Mouse (Mus musculus) hindbrain, embryonic 12.5 days (tissue): ENCODE measurements around the gene Cux2. TPM values are rescaled to one million over a fixed set of nuclear protein-coding genes. Genes with fewer than 3 reads are reported as not detected.

ENCODE experiments used
- ATAC-seq: fragments of 200-750 bp; cut with Nextera tagmentation; 2 replicates; pipeline ENCODE4 v1.8.0; 2017; ENCODE audit warnings: moderate TSS enrichment; ENCODE audit not compliant: low FRiP score
- H3K27ac ChIP-seq: fragments of 300-500 bp; sonication (generic); 2 replicates; pipeline ENCODE4 v1.5.1; 2016; ENCODE audit warnings: mild to moderate bottlenecking
- H3K27me3 ChIP-seq: fragments of 300-500 bp; sonication (generic); 2 replicates; pipeline ENCODE4 v1.6.1; 2016; ENCODE audit warnings: mild to moderate bottlenecking
- H3K36me3 ChIP-seq: fragments of 300-500 bp; sonication (generic); 2 replicates; pipeline ENCODE4 v1.6.1; 2016; ENCODE audit warnings: mild to moderate bottlenecking
- H3K4me1 ChIP-seq: fragments of 300-500 bp; sonication (generic); 2 replicates; pipeline ENCODE4 v1.6.1; 2016
- H3K4me2 ChIP-seq: fragments of 300-500 bp; sonication (generic); replicated peaks from 2 replicates; pipeline ENCODE4 v1.6.1; 2016; ENCODE audit warnings: mild to moderate bottlenecking
- H3K4me3 ChIP-seq: fragments of 300-500 bp; sonication (generic); 2 replicates; pipeline ENCODE4 v1.5.1; 2016; ENCODE audit warnings: mild to moderate bottlenecking
- H3K9ac ChIP-seq: fragments of 300-500 bp; sonication (generic); 2 replicates; pipeline ENCODE4 v1.6.1; 2016; ENCODE audit warnings: mild to moderate bottlenecking, moderate library complexity
- H3K9me3 ChIP-seq: fragments of 300-500 bp; sonication (generic); replicated peaks from 2 replicates; pipeline ENCODE4 v1.6.1; 2016; ENCODE audit warnings: mild to moderate bottlenecking
- WGBS: fragments of 180-500 bp; shearing (Covaris S2); methylation state at CpG from one replicate; pipeline ENCODE4 v1.1.7; 2016; 5-methylcytosine and 5-hydroxymethylcytosine counted together
- polyA plus RNA-seq: library from polyadenylated mRNA; unstranded; fragments of >200 nt; fragmentation: Nextera tagmentation; extraction: Ambion mirVana; gene quantifications from 2 replicates; pipeline ENCODE4 v1.2.1, GENCODE M21; 2016

Cux2 gene
- polyA plus RNA-seq, 1 experiment from 2014 or later = 25.7 TPM

- Histone ChIP-seq H3K9me3 (no peaks in the 10 kb centered on the region), H3K27ac (peak within 1 kb of the TSS; percentile 70), H3K4me1 (peaks cover 64% of the 10 kb centered on the region), H3K27me3 (peaks cover 61% of the 10 kb centered on the region), H3K4me2 (peak within 1 kb of the TSS; percentile 95), H3K4me3 (peak within 1 kb of the TSS; percentile 67), H3K36me3 (no peaks in the 10 kb centered on the region), H3K9ac (peak within 1 kb of the TSS; percentile 75)
- peak; percentile 20 for ATAC-seq
- under 1% methylated on average over 34 of the region's 35 CpGs for WGBS
Measured at GRCm38 (mm10) chr5:121837441-121838340, 212.2 kb downstream of the Cux2 start, which contains the start of gene Sh2b3. Sh2b3 (minus strand) TSS chr5:121837646.

- Histone ChIP-seq H3K9ac (peak overlapping the region; percentile 75), H3K36me3 (no peaks in the 10 kb centered on the region), H3K27me3 (peaks cover 57% of the 10 kb centered on the region), H3K4me3 (peak overlapping the region; percentile 67), H3K9me3 (no peaks in the 10 kb centered on the region), H3K27ac (peak overlapping the region; percentile 70), H3K4me2 (peak overlapping the region; percentile 95), H3K4me1 (peaks cover 62% of the 10 kb centered on the region)
- 1% methylated on average over 75 of the region's 77 CpGs for WGBS
- ATAC-seq = peak; percentile 69
Measured at GRCm38 (mm10) chr5:121836692-121837415, 213.0 kb downstream of the Cux2 start.

- WGBS = under 1% methylated on average over 46 of the region's 51 CpGs
- H3K27me3 ChIP-seq = peaks cover 50% of the 10 kb centered on the region
- peak overlapping the region; percentile 95 for H3K4me2 ChIP-seq
- H3K9me3 ChIP-seq = no peaks in the 10 kb centered on the region
- H3K4me3 ChIP-seq = peak overlapping the region; percentile 67
- H3K27ac ChIP-seq = peak overlapping the region; percentile 70
- peaks cover 62% of the 10 kb centered on the region for H3K4me1 ChIP-seq
- peak; percentile 20; the same call in 1 of the 2 replicates for ATAC-seq
- H3K36me3 ChIP-seq = no peaks in the 10 kb centered on the region
- peak overlapping the region; percentile 75 for H3K9ac ChIP-seq
Measured at GRCm38 (mm10) chr5:121835949-121836691, 213.8 kb downstream of the Cux2 start.

- Histone ChIP-seq H3K27ac (no peak overlapping the region), H3K27me3 (peaks cover 57% of the 10 kb centered on the region), H3K36me3 (no peaks in the 10 kb centered on the region), H3K4me1 (peaks cover 62% of the 10 kb centered on the region), H3K4me3 (peak overlapping the region; percentile 67), H3K4me2 (peak overlapping the region; percentile 95), H3K9ac (peak overlapping the region; percentile 75; the same call in 1 of the 2 replicates), H3K9me3 (no peaks in the 10 kb centered on the region)
- 42% methylated on average over 12 of the region's 12 CpGs for WGBS
- ATAC-seq = no peak
Measured at GRCm38 (mm10) chr5:121834991-121835747, 214.7 kb downstream of the Cux2 start.

GRCm38 (mm10) chr5:121834241-121834606 is 215.7 kb downstream of the Cux2 start:
- no peaks in the 10 kb centered on the region for H3K9me3 ChIP-seq
- peaks cover 64% of the 10 kb centered on the region for H3K4me1 ChIP-seq
- 74% methylated on average over 7 of the region's 7 CpGs for WGBS
- ATAC-seq = no peak
- no peak overlapping the region for H3K4me2 ChIP-seq
- H3K9ac ChIP-seq = no peak overlapping the region
- H3K4me3 ChIP-seq = no peak overlapping the region
- no peaks in the 10 kb centered on the region for H3K36me3 ChIP-seq
- H3K27me3 ChIP-seq = peaks cover 60% of the 10 kb centered on the region
- H3K27ac ChIP-seq = no peak overlapping the region

GRCm38 (mm10) chr5:121833572-121834240 is 216.2 kb downstream of the Cux2 start:
- WGBS = 41% methylated on average over 10 of the region's 10 CpGs
- Histone ChIP-seq H3K9ac (peak overlapping the region; percentile 41; the same call in 1 of the 2 replicates), H3K4me3 (no peak overlapping the region), H3K9me3 (no peaks in the 10 kb centered on the region), H3K36me3 (no peaks in the 10 kb centered on the region), H3K27ac (no peak overlapping the region), H3K4me2 (peak overlapping the region; percentile 24), H3K27me3 (peaks cover 60% of the 10 kb centered on the region), H3K4me1 (peaks cover 65% of the 10 kb centered on the region)
- no peak for ATAC-seq

GRCm38 (mm10) chr5:121833159-121833558 is 216.7 kb downstream of the Cux2 start:
- WGBS = 100% methylated on average over 2 of the region's 2 CpGs
- Histone ChIP-seq H3K4me1 (peaks cover 65% of the 10 kb centered on the region), H3K27ac (no peak overlapping the region), H3K4me2 (peak overlapping the region; percentile 24; the same call in 1 of the 2 replicates), H3K9me3 (no peaks in the 10 kb centered on the region), H3K4me3 (no peak overlapping the region), H3K27me3 (peaks cover 60% of the 10 kb centered on the region), H3K36me3 (no peaks in the 10 kb centered on the region), H3K9ac (0 out of 2 replicates have a peak overlapping the region, but pooled peaks have one; percentile 41)
- no peak for ATAC-seq

- 72% methylated on average over 6 of the region's 6 CpGs for WGBS
- Histone ChIP-seq H3K4me1 (peaks cover 60% of the 10 kb centered on the region), H3K9ac (no peak overlapping the region), H3K27ac (no peak overlapping the region), H3K4me3 (no peak overlapping the region), H3K36me3 (no peaks in the 10 kb centered on the region), H3K4me2 (no peak overlapping the region), H3K27me3 (peaks cover 60% of the 10 kb centered on the region), H3K9me3 (no peaks in the 10 kb centered on the region)
- ATAC-seq = no peak
Measured at GRCm38 (mm10) chr5:121832376-121833155, 217.3 kb downstream of the Cux2 start.

GRCm38 (mm10) chr5:121831002-121831601 is 218.8 kb downstream of the Cux2 start:
- Histone ChIP-seq H3K9me3 (no peaks in the 10 kb centered on the region), H3K4me3 (no peak overlapping the region), H3K4me2 (no peak overlapping the region), H3K4me1 (peaks cover 52% of the 10 kb centered on the region), H3K36me3 (no peaks in the 10 kb centered on the region), H3K9ac (no peak overlapping the region), H3K27me3 (peaks cover 60% of the 10 kb centered on the region), H3K27ac (no peak overlapping the region)
- WGBS = 90% methylated on average over 6 of the region's 6 CpGs
- no peak for ATAC-seq
